Mouse (Mus musculus): Measurements from ENCODE around the gene Rhox8. TPM values are rescaled to one million over a fixed set of nuclear protein-coding genes. Genes with fewer than 3 reads are reported as not detected.
"Not testable (repeated sequence)": the region's sequence is repeated elsewhere in the genome, so short reads cannot be mapped to it uniquely, and the experiment has no call there.

The Rhox8 gene
- not detected in 2 replicates for polyA plus RNA-seq (2016; fragmentation: Nextera tagmentation; extraction: Ambion mirVana)

GRCm38 (mm10) chrX:37878844-37879243, at the start of gene Rhox8:
Gene Rhox8 (minus strand): TSS chrX:37878944.
- no peaks in the 10 kb centered on the region for H3K27me3 ChIP-seq (ENCODE audit: insufficient read depth, poor library complexity, severe bottlenecking)

GRCm38 (mm10) chrX:37916311-37916710, 37.6 kb upstream of the Rhox8 start:
- Histone ChIP-seq H3K27me3 (ENCODE audit: insufficient read depth, poor library complexity, severe bottlenecking) (no peaks in the 10 kb centered on the region), H3K9me3 (no peaks in the 10 kb centered on the region), H3K4me1 (no peaks in the 10 kb centered on the region), H3K27ac (no peak overlapping the region), H3K4me3 (no peak overlapping the region), H3K36me3 (no peaks in the 10 kb centered on the region)
- no peak for DNase-seq (ENCODE audit: low spot score)
- WGBS, result 57% methylated on average over 4 of the region's 4 CpGs

More at GRCm38 (mm10) chrX:37878844-37879243, at the start of gene Rhox8:
- Histone ChIP-seq H3K9me3 (no peaks in the 10 kb centered on the region), H3K27ac (no peak within 1 kb of the TSS), H3K36me3 (no peaks in the 10 kb centered on the region), H3K4me1 (no peaks in the 10 kb centered on the region), H3K4me3 (no peak within 1 kb of the TSS)
- DNase-seq (ENCODE audit: low spot score), result no peak
- WGBS, result 75% methylated on average over 4 of the region's 4 CpGs

GRCm38 (mm10) chrX:37908581-37908980, 29.8 kb upstream of the Rhox8 start:
- WGBS, result 46% methylated on average over 7 of the region's 7 CpGs
- no peak overlapping the region for H3K4me3 ChIP-seq
- H3K27me3 ChIP-seq (ENCODE audit: insufficient read depth, poor library complexity, severe bottlenecking), result no peaks in the 10 kb centered on the region
- peak; percentile 16 for DNase-seq (ENCODE audit: low spot score)
- no peaks in the 10 kb centered on the region for H3K36me3 ChIP-seq
- no peaks in the 10 kb centered on the region for H3K4me1 ChIP-seq
- no peaks in the 10 kb centered on the region for H3K9me3 ChIP-seq
- H3K27ac ChIP-seq, result no peak overlapping the region

GRCm38 (mm10) chrX:37903727-37904126, 25.0 kb upstream of the Rhox8 start:
- H3K9me3 ChIP-seq, result no peaks in the 10 kb centered on the region
- no peak for DNase-seq (ENCODE audit: low spot score)
- no peaks in the 10 kb centered on the region for H3K36me3 ChIP-seq
- H3K4me3 ChIP-seq, result no peak overlapping the region
- no peaks in the 10 kb centered on the region for H3K27me3 ChIP-seq (ENCODE audit: insufficient read depth, poor library complexity, severe bottlenecking)
- no peaks in the 10 kb centered on the region for H3K4me1 ChIP-seq
- 67% methylated on average over 5 of the region's 5 CpGs for WGBS
- no peak overlapping the region for H3K27ac ChIP-seq

- H3K27ac ChIP-seq; H3K36me3 ChIP-seq; H3K9me3 ChIP-seq; H3K4me3 ChIP-seq; H3K4me1 ChIP-seq; DNase-seq (ENCODE audit: low spot score); H3K27me3 ChIP-seq (ENCODE audit: insufficient read depth, poor library complexity, severe bottlenecking): not testable (repeated sequence)
- 90% methylated on average over 10 of the region's 18 CpGs for WGBS
Observed at GRCm38 (mm10) chrX:37901670-37902069, 22.9 kb upstream of the Rhox8 start, which contains the start of gene Rhox9. Gene Rhox9 (minus strand): TSS chrX:37901770.

GRCm38 (mm10) chrX:37897132-37897531, 18.4 kb upstream of the Rhox8 start, which contains the start of gene Rhox7b:
Gene Rhox7b (minus strand): TSS chrX:37897232.
- H3K27ac ChIP-seq; H3K9me3 ChIP-seq; H3K4me3 ChIP-seq; DNase-seq (ENCODE audit: low spot score); H3K36me3 ChIP-seq; H3K4me1 ChIP-seq; H3K27me3 ChIP-seq (ENCODE audit: insufficient read depth, poor library complexity, severe bottlenecking): not testable (repeated sequence)
- 63% methylated on average over 9 of the region's 9 CpGs for WGBS

GRCm38 (mm10) chrX:37871641-37872040, 7.1 kb downstream of the Rhox8 start:
- 98% methylated on average over 2 of the region's 2 CpGs for WGBS
- DNase-seq (ENCODE audit: low spot score), result no peak
- Histone ChIP-seq H3K36me3 (no peaks in the 10 kb centered on the region), H3K27ac (no peak overlapping the region), H3K9me3 (no peaks in the 10 kb centered on the region), H3K4me3 (no peak overlapping the region), H3K27me3 (ENCODE audit: insufficient read depth, poor library complexity, severe bottlenecking) (no peaks in the 10 kb centered on the region), H3K4me1 (no peaks in the 10 kb centered on the region)

GRCm38 (mm10) chrX:37831386-37831785, 47.4 kb downstream of the Rhox8 start, which contains the start of gene Rhox7a:
Gene Rhox7a (plus strand): TSS chrX:37831686.
- H3K27ac ChIP-seq; H3K4me3 ChIP-seq; H3K27me3 ChIP-seq (ENCODE audit: insufficient read depth, poor library complexity, severe bottlenecking); H3K4me1 ChIP-seq; H3K9me3 ChIP-seq; DNase-seq (ENCODE audit: low spot score); H3K36me3 ChIP-seq: not testable (repeated sequence)
- 62% methylated on average over 8 of the region's 8 CpGs for WGBS

GRCm38 (mm10) chrX:37826610-37827009, 52.1 kb downstream of the Rhox8 start, which contains the start of gene Rhox6:
Gene Rhox6 (plus strand): TSS chrX:37826910.
- H3K36me3 ChIP-seq; H3K27ac ChIP-seq; DNase-seq (ENCODE audit: low spot score); H3K4me3 ChIP-seq; H3K9me3 ChIP-seq; H3K4me1 ChIP-seq; H3K27me3 ChIP-seq (ENCODE audit: insufficient read depth, poor library complexity, severe bottlenecking): not testable (repeated sequence)
- WGBS, result 80% methylated on average over 4 of the region's 12 CpGs

Other genes with a start within 250 kb of the Rhox8 start
- gene Rhox2g, start 235.5 kb downstream of the Rhox8 start, polyA plus RNA-seq (2016; fragmentation: Nextera tagmentation; extraction: Ambion mirVana), result not detected in 2 replicates
- gene Rhox4g, start 227.6 kb downstream of the Rhox8 start, polyA plus RNA-seq (2016; fragmentation: Nextera tagmentation; extraction: Ambion mirVana), result not detected in 2 replicates
- not detected in 2 replicates for gene Rhox3h, start 210.2 kb downstream of the Rhox8 start, polyA plus RNA-seq (2016; fragmentation: Nextera tagmentation; extraction: Ambion mirVana)
- gene Rhox2h, start 205.7 kb downstream of the Rhox8 start, polyA plus RNA-seq (2016; fragmentation: Nextera tagmentation; extraction: Ambion mirVana), result not detected in 2 replicates
- gene Rhox5, start 74.1 kb downstream of the Rhox8 start, polyA plus RNA-seq (2016; fragmentation: Nextera tagmentation; extraction: Ambion mirVana), result 14.2 and 15.1 TPM in 2 replicates
- gene Rhox6, start 52.0 kb downstream of the Rhox8 start, polyA plus RNA-seq (2016; fragmentation: Nextera tagmentation; extraction: Ambion mirVana), result not detected in 2 replicates
- not detected in 2 replicates for gene Rhox7a, start 47.3 kb downstream of the Rhox8 start, polyA plus RNA-seq (2016; fragmentation: Nextera tagmentation; extraction: Ambion mirVana)
- not detected in 2 replicates for gene Rhox7b, start 18.3 kb upstream of the Rhox8 start, polyA plus RNA-seq (2016; fragmentation: Nextera tagmentation; extraction: Ambion mirVana)
- not detected in 2 replicates for gene Rhox9, start 22.8 kb upstream of the Rhox8 start, polyA plus RNA-seq (2016; fragmentation: Nextera tagmentation; extraction: Ambion mirVana)
- gene Btg1-ps1, start 139.9 kb upstream of the Rhox8 start, polyA plus RNA-seq (2016; fragmentation: Nextera tagmentation; extraction: Ambion mirVana), result not detected in 2 replicates
- not detected in 2 replicates for gene Btg1-ps2, start 164.2 kb upstream of the Rhox8 start, polyA plus RNA-seq (2016; fragmentation: Nextera tagmentation; extraction: Ambion mirVana)
- gene Rhox10, start 187.5 kb upstream of the Rhox8 start, polyA plus RNA-seq (2016; fragmentation: Nextera tagmentation; extraction: Ambion mirVana), result not detected in 2 replicates
- not detected in 2 replicates for gene Rhox11, start 206.2 kb upstream of the Rhox8 start, polyA plus RNA-seq (2016; fragmentation: Nextera tagmentation; extraction: Ambion mirVana)
- not detected in 2 replicates for gene Rhox12, start 232.0 kb upstream of the Rhox8 start, polyA plus RNA-seq (2016; fragmentation: Nextera tagmentation; extraction: Ambion mirVana)
- gene Rhox13, start 242.3 kb upstream of the Rhox8 start, polyA plus RNA-seq (2016; fragmentation: Nextera tagmentation; extraction: Ambion mirVana), result not detected in 2 replicates

Measured in heart, embryonic 10.5 days (tissue).